Mouse (Mus musculus): Measurements from ENCODE around the gene Mtfr1l.

Gene Mtfr1l

DNA sequence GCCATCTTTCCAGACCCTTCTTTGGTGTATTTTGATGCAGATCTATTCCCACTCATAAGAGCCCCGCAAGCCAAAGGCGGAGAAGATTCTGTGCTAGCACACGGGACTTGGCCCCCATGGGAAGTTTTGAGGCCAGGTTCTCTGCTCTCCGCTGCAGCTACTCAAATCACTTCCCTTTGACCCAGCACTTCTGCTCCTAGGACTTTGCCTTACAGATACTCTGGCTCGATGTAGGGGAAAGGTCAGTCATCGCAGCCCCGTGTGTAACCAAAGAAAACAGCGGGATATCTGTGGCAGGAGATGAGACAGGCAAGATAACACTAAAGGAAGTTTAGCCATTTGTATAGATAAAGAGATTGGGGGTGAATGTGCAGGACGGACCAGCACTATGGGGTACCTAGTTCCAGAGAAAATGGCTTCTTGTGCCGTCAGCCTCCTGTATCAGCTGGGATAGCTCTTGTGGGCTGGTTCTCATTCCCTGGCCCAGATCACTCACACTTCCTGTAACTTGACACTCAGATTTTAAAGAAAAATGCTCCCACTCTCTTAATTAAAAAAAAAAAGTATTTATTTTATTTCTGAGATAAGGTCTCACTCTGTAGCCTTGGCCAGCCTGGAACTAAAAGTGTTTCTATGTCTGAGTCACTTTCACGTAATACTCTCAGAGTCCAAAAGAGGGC is 45.1 kb downstream of the Mtfr1l start:
- DNase-seq (ENCODE audit: low spot score) = no peak

- no peak for DNase-seq (ENCODE audit: low spot score)
These were observed 47.0 kb downstream of the Mtfr1l start for GRCm38 (mm10) chr4:134488211-134488610.

DNA sequence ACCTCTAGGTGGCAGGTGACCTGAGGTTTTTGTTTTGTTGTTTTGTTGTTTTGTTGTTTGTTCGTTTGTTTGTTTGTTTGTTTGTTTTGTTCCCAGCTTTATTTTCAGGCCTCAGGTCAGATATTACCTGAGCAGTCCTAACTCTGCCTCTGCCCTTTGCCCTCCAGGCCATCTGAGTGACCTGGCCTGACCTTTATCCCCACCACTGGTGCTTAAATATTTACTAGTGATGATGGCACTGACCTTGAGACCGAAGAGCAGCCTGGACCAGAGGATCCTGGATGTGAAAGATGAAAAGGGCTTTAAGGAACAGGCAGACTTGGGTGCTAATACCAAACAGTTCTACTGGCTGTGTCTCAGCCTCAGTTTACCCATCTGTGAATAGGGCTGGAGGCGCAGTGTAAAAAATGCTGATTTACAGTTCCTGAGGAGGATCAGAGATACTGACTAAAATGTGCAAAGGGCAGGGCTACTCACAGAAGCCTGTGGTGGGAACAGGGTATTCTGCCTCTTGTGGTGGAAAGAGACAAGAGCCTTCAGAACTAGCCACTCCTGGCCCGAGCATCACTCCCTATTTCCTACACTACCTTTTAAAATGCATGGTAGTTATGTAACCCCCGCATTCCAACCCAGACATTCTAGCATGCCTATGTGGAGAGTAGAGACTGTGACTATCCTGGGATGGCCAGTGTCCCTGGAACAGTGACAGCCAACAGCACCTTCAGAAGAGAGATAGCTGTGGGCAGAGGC is 49.9 kb downstream of the Mtfr1l start:
- no peak for DNase-seq (ENCODE audit: low spot score)

- DNase-seq (ENCODE audit: low spot score) = no peak
These were observed 51.0 kb downstream of the Mtfr1l start for GRCm38 (mm10) chr4:134484231-134484630.

- DNase-seq (ENCODE audit: low spot score) = no peak
These were observed 51.5 kb downstream of the Mtfr1l start for GRCm38 (mm10) chr4:134483696-134484095.

DNA sequence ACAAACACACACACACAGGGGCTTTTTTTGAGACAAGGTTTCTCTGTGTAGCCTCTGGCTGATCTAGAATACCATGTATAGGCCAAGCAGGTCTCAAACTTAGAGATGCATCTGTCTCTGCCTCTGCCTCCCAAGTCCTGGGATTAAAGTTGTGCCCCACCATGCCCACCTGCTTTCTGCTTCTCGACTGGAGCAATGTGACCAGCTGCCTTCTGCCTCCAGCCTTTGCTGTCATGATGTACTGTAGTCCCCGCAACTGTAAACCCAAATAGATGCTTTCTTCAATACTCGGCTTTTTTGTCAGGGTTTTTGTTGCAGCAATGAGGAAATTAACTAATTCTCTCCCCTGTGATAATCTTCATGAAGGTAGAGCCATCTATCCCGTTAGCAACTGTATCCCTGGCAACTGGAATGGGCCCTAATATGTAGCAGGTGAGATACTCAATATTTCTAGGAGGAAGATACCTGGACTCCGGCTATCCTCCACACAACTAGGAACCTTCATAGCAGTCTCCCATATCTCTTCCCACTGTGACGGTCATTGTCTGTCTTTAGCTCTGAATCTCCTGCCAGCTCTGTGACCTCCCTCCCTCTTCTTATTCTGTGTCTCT is 52.0 kb downstream of the Mtfr1l start:
- DNase-seq (ENCODE audit: low spot score) = no peak

GRCm38 (mm10) chr4:134482442-134482841 is 52.7 kb downstream of the Mtfr1l start:
- no peak for DNase-seq (ENCODE audit: low spot score)

DNA sequence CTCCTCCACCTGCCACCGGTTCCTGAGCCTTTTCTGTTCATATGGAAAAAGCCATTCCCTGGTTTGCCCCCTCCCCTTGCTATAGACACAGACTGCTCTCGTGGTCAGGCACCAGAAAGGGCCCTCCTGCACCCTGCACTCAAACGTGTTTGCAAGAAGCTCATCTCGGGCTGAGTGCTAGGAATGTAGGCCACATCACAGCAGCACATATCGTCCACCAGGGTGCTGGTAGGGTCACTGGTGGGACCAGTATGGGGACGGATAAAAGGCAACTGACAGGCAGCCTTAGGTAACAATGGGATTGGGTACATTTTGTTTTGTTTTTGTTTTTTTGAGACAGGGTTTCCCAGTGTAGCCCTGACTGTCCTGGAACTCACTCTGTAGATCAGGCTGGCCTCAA is 53.9 kb downstream of the Mtfr1l start:
- no peak for DNase-seq (ENCODE audit: low spot score)

- peak; percentile 49 for DNase-seq (ENCODE audit: low spot score)
These were observed 54.3 kb downstream of the Mtfr1l start for GRCm38 (mm10) chr4:134480864-134481263.

GRCm38 (mm10) chr4:134479839-134480238 is 55.3 kb downstream of the Mtfr1l start:
- no peak for DNase-seq (ENCODE audit: low spot score)

GRCm38 (mm10) chr4:134478031-134478430 is 57.2 kb downstream of the Mtfr1l start:
- DNase-seq (ENCODE audit: low spot score) = peak; percentile 80

GRCm38 (mm10) chr4:134476899-134477298 is 58.3 kb downstream of the Mtfr1l start:
- DNase-seq (ENCODE audit: low spot score) = no peak
